Mouse (Mus musculus) brain, embryonic 14.5 days (tissue): ENCODE data around the gene Ubfd1.

Experiments
- CTCF ChIP-seq: fragments of 200-500 bp; IDR thresholded peaks from 2 replicates; pipeline ENCODE4 v1.5.1; 2012; ENCODE audit warnings: inconsistent platforms, mild to moderate bottlenecking, moderate library complexity, borderline replicate concordance; ENCODE audit not compliant: insufficient read depth, insufficient read length; ENCODE audit errors: extremely low read depth
- POLR2A ChIP-seq: fragments of 200-500 bp; IDR thresholded peaks from 2 replicates; pipeline ENCODE4 v1.6.1; 2012; ENCODE audit warnings: mild to moderate bottlenecking, inconsistent platforms, borderline replicate concordance; ENCODE audit not compliant: poor library complexity, insufficient read depth, insufficient read length, severe bottlenecking; ENCODE audit errors: extremely low read depth

- TF ChIP-seq POLR2A (peak; percentile 33; the same call in 1 of the 2 replicates), CTCF (peak; percentile 76)
Observed at GRCm38 (mm10) chr7:122101747-122102244, 34.8 kb downstream of the Ubfd1 start, which contains the start of gene Ndufab1.
